Mouse (Mus musculus): ENCODE measurements around the gene 2310022B05Rik. TPM values are rescaled to one million over a fixed set of nuclear protein-coding genes. Genes with fewer than 3 reads are reported as not detected.

2310022B05Rik gene
- polyA plus RNA-seq (2016; fragmentation: Nextera tagmentation; extraction: Ambion mirVana) = 49.1 and 52.5 TPM in 2 replicates

DNA sequence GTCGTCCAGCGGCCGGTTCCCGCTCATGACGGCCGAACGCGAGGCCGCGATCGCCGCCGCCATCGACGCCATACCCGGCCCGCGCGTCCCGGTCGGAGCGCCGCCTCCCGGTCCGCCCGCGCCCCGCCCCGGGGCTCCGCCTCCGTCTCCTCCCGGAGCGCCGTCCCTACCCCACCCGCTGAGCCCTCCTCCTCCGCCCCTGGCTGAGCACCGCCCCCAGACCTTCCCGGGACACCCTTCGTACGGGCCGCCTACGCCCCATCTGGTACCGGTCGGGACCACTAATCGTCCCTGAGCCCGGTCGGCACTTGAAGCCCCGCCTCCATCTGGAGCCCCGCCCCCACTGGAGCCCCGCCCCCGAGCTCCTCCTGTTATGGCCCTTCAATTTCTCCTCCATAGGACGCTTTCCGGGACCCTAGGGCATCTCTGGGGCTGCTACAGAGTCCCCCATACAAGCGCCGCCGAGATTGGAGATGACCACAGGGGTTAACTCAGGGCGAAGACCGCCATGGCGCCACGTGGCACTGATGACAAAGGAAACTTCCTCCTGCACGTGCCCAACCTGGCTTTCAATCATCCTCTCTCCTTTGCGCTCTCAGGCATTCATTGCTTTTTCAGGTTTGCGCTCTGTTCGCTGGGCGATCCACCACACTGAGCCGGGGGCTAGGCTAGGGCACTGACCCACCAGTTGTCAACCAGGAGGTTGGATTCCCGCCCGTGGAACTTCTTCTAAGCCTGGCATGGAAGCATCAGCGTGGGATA lies at the start of gene 2310022B05Rik:
Gene 2310022B05Rik (minus strand): TSS at position 258 of the 762 bp plus-strand sequence.
- Histone ChIP-seq H3K27me3 (replicated peaks) (no peaks in the 10 kb centered on the region), H3K36me3 (no peaks in the 10 kb centered on the region), H3K9me3 (replicated peaks) (no peaks in the 10 kb centered on the region), H3K27ac (ENCODE audit: poor library complexity, severe bottlenecking) (peak within 1 kb of the TSS; percentile 92), H3K4me2 (peak within 1 kb of the TSS; percentile 79), H3K9ac (peak within 1 kb of the TSS; percentile 98), H3K4me1 (replicated peaks) (peaks cover 34% of the 10 kb centered on the region), H3K4me3 (peak within 1 kb of the TSS; percentile 96)
- 2% methylated on average over 69 of the region's 69 CpGs for WGBS
- peak; percentile 91 for ATAC-seq (ENCODE audit: insufficient number of reproducible peaks, low FRiP score)

DNA sequence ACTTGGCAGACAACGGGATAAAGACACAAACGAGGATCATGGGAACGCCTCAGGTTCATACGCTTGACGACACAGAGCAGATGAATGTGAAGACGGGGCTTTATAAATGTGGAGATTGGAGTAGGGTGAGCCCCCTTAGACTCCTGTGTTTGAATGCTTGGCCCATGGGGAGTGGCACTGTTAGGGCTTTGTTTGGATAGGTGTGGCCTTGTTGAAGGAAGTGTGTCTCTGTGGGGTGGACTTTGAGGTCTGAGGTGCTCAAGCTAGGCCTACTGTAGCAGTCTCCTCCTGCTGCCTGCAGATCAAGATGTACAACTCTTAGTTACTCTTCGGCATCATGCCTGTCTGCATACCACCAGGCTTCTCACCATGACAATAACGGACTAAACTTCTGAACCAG lies 42.7 kb upstream of the 2310022B05Rik start:
- Histone ChIP-seq H3K27me3 (replicated peaks) (no peaks in the 10 kb centered on the region), H3K9me3 (replicated peaks) (no peaks in the 10 kb centered on the region), H3K36me3 (peaks cover 55% of the 10 kb centered on the region), H3K4me2 (no peak overlapping the region), H3K27ac (ENCODE audit: poor library complexity, severe bottlenecking) (no peak overlapping the region), H3K4me3 (no peak overlapping the region), H3K9ac (no peak overlapping the region), H3K4me1 (replicated peaks) (no peaks in the 10 kb centered on the region)
- 92% methylated on average over 8 of the region's 8 CpGs for WGBS
- no peak for ATAC-seq (ENCODE audit: insufficient number of reproducible peaks, low FRiP score)

DNA sequence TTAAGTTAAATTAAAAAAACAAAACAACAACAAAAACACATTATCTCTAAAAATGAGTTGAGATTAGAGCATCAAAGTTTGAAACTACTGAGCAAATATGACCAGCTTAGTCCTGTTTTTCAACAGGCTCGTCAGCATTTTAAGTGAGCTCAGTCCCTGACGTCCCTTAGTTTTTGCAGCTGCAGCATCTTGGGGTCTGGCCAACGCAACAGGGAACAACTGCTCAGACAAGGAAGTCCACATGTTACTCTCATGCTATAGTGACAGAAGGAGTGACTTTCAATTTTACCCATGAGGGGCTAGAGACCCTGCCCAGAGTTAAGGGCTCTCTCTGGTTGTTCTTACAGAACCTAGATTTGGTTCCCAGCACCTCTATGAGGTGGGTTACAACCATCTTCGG lies 41.2 kb upstream of the 2310022B05Rik start:
- H3K4me2 ChIP-seq = no peak overlapping the region
- H3K9me3 ChIP-seq (replicated peaks) = no peaks in the 10 kb centered on the region
- peaks cover 58% of the 10 kb centered on the region for H3K36me3 ChIP-seq
- no peak overlapping the region for H3K27ac ChIP-seq (ENCODE audit: poor library complexity, severe bottlenecking)
- ATAC-seq (ENCODE audit: insufficient number of reproducible peaks, low FRiP score) = no peak
- H3K4me3 ChIP-seq = no peak overlapping the region
- no peaks in the 10 kb centered on the region for H3K4me1 ChIP-seq (replicated peaks)
- WGBS = 79% methylated on average over 4 of the region's 4 CpGs
- no peaks in the 10 kb centered on the region for H3K27me3 ChIP-seq (replicated peaks)
- no peak overlapping the region for H3K9ac ChIP-seq

- Histone ChIP-seq H3K9ac (no peak overlapping the region), H3K27ac (ENCODE audit: poor library complexity, severe bottlenecking) (no peak overlapping the region), H3K27me3 (replicated peaks) (no peaks in the 10 kb centered on the region), H3K4me2 (no peak overlapping the region), H3K4me1 (replicated peaks) (no peaks in the 10 kb centered on the region), H3K4me3 (no peak overlapping the region), H3K36me3 (peaks cover 57% of the 10 kb centered on the region), H3K9me3 (replicated peaks) (no peaks in the 10 kb centered on the region)
- 65% methylated on average over 4 of the region's 4 CpGs for WGBS
- no peak for ATAC-seq (ENCODE audit: insufficient number of reproducible peaks, low FRiP score)
These were observed 40.4 kb upstream of the 2310022B05Rik start for GRCm38 (mm10) chr8:124703526-124703925.

GRCm38 (mm10) chr8:124702183-124702582 lies 39.0 kb upstream of the 2310022B05Rik start:
- ATAC-seq (ENCODE audit: insufficient number of reproducible peaks, low FRiP score) = no peak
- 80% methylated on average over 3 of the region's 3 CpGs for WGBS
- Histone ChIP-seq H3K4me3 (no peak overlapping the region), H3K9ac (no peak overlapping the region), H3K27me3 (replicated peaks) (no peaks in the 10 kb centered on the region), H3K4me2 (no peak overlapping the region), H3K27ac (ENCODE audit: poor library complexity, severe bottlenecking) (no peak overlapping the region), H3K36me3 (peaks cover 70% of the 10 kb centered on the region), H3K4me1 (replicated peaks) (no peaks in the 10 kb centered on the region), H3K9me3 (replicated peaks) (no peaks in the 10 kb centered on the region)

- WGBS = 77% methylated on average over 9 of the region's 9 CpGs
- Histone ChIP-seq H3K9me3 (replicated peaks) (no peaks in the 10 kb centered on the region), H3K4me2 (no peak overlapping the region), H3K9ac (no peak overlapping the region), H3K4me3 (no peak overlapping the region), H3K4me1 (replicated peaks) (no peaks in the 10 kb centered on the region), H3K27me3 (replicated peaks) (no peaks in the 10 kb centered on the region), H3K36me3 (peaks cover 64% of the 10 kb centered on the region), H3K27ac (ENCODE audit: poor library complexity, severe bottlenecking) (no peak overlapping the region)
- ATAC-seq (ENCODE audit: insufficient number of reproducible peaks, low FRiP score) = no peak
These were observed 37.9 kb upstream of the 2310022B05Rik start for GRCm38 (mm10) chr8:124701023-124701422.

GRCm38 (mm10) chr8:124700271-124700670 lies 37.1 kb upstream of the 2310022B05Rik start:
- H3K4me2 ChIP-seq = no peak overlapping the region
- no peak overlapping the region for H3K27ac ChIP-seq (ENCODE audit: poor library complexity, severe bottlenecking)
- H3K9ac ChIP-seq = no peak overlapping the region
- H3K27me3 ChIP-seq (replicated peaks) = no peaks in the 10 kb centered on the region
- peaks cover 60% of the 10 kb centered on the region for H3K36me3 ChIP-seq
- no peaks in the 10 kb centered on the region for H3K9me3 ChIP-seq (replicated peaks)
- no peak for ATAC-seq (ENCODE audit: insufficient number of reproducible peaks, low FRiP score)
- H3K4me3 ChIP-seq = no peak overlapping the region
- 81% methylated on average over 5 of the region's 5 CpGs for WGBS
- no peaks in the 10 kb centered on the region for H3K4me1 ChIP-seq (replicated peaks)

DNA sequence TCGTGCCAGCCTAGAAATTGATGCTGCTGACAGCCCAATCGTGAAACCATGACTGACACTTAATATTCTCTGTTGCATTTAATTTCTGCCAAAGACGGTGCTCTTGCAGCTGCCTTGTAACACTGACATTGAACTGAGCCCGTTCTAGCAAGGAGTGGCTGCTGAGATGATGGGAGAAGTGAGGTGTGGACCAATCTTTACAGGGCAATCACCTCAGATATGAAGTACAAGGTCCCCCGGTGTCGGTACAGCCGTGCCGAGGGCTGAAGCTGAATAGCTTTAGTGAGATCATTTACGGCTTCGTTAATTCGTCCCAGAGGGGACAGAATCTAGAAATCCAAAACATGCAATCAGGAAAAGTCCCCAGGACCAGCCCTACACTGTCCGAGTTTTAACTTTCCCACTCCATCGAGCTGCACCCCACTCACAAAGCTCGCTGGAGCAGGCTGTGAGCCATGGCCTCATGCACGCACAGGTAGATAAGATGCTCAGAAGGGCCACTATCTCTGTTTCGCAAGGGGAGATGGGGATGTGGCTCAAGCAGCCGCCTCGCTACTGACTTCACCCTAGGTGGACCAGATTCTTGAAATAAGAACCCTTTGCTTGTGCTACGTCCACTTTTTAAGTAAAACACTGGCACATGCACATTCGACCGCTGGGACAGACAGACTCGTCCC lies 32.4 kb upstream of the 2310022B05Rik start:
- no peak for ATAC-seq (ENCODE audit: insufficient number of reproducible peaks, low FRiP score)
- no peaks in the 10 kb centered on the region for H3K4me1 ChIP-seq (replicated peaks)
- no peak overlapping the region for H3K27ac ChIP-seq (ENCODE audit: poor library complexity, severe bottlenecking)
- no peak overlapping the region for H3K4me3 ChIP-seq
- WGBS = 90% methylated on average over 22 of the region's 22 CpGs
- H3K36me3 ChIP-seq = peaks cover 68% of the 10 kb centered on the region
- H3K9ac ChIP-seq = no peak overlapping the region
- no peaks in the 10 kb centered on the region for H3K27me3 ChIP-seq (replicated peaks)
- no peaks in the 10 kb centered on the region for H3K9me3 ChIP-seq (replicated peaks)
- no peak overlapping the region for H3K4me2 ChIP-seq

DNA sequence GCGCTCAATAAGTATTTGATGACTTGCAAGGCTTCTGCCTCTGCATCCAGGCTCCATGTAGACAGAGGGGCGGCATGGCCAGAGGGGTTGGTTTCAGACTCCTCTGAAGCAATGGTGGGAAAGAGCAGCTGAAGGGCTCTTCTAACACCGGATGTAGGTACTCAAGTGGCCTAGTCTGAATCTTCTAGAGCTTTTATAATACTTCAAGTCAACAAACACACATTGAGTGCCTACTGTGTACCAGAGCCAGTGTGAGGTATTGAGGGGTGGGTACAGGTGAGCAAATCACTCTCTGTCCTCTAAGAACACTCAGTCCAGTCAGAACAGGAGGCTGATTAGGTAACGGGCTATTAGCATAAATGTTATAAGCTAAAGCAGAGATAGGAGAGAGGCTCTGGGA lies 28.5 kb upstream of the 2310022B05Rik start:
- Histone ChIP-seq H3K9ac (no peak overlapping the region), H3K9me3 (replicated peaks) (no peaks in the 10 kb centered on the region), H3K4me3 (no peak overlapping the region), H3K27ac (ENCODE audit: poor library complexity, severe bottlenecking) (no peak overlapping the region), H3K4me2 (no peak overlapping the region), H3K4me1 (replicated peaks) (no peaks in the 10 kb centered on the region), H3K36me3 (peaks cover 46% of the 10 kb centered on the region), H3K27me3 (replicated peaks) (no peaks in the 10 kb centered on the region)
- WGBS = 94% methylated on average over 4 of the region's 4 CpGs
- ATAC-seq (ENCODE audit: insufficient number of reproducible peaks, low FRiP score) = no peak

DNA sequence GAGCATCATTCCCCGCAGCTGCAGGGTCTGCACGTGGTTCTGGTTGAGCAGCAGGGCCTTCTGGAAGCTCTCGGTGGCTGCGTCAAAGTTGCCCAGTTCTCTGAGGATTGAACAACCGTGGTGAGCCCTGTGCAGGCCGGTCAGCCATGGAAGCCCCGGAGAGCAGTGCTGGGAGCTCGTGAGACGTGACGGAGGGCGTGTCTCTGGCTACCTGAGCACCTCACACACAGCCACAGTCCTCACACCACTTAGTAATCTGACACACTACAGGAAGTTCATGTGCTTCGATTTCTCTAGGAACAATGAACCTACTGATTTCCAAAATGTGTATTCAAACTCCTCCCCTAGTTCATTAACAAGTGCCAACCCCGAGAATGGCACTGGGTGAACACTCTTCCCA lies 25.7 kb upstream of the 2310022B05Rik start:
- Histone ChIP-seq H3K36me3 (peaks cover 54% of the 10 kb centered on the region), H3K9ac (no peak overlapping the region), H3K27me3 (replicated peaks) (no peaks in the 10 kb centered on the region), H3K9me3 (replicated peaks) (no peaks in the 10 kb centered on the region), H3K4me3 (no peak overlapping the region), H3K4me2 (no peak overlapping the region), H3K4me1 (replicated peaks) (no peaks in the 10 kb centered on the region), H3K27ac (ENCODE audit: poor library complexity, severe bottlenecking) (no peak overlapping the region)
- WGBS = 91% methylated on average over 13 of the region's 13 CpGs
- no peak for ATAC-seq (ENCODE audit: insufficient number of reproducible peaks, low FRiP score)

DNA sequence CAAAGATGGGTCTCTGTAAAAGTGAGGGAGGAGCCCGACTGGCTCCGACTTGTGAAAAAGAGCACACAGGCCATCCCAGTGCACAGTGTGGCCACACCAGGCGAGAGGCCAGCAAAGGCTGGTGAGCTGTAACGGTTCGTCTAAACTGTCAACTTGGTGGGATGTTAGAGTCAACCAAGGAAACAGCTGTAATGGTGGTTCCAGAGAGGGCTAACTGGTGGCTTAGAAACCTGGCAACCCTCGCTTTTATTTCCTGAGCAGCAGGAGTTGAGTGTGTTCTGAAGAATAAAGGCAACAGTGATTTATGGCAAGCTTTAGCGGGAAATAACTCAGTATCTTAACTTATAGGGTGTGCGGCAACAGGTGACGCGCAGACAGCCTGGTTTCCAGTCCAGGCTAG lies 19.0 kb upstream of the 2310022B05Rik start:
- no peak overlapping the region for H3K9ac ChIP-seq
- H3K27ac ChIP-seq (ENCODE audit: poor library complexity, severe bottlenecking) = no peak overlapping the region
- no peaks in the 10 kb centered on the region for H3K9me3 ChIP-seq (replicated peaks)
- no peak for ATAC-seq (ENCODE audit: insufficient number of reproducible peaks, low FRiP score)
- H3K27me3 ChIP-seq (replicated peaks) = no peaks in the 10 kb centered on the region
- no peak overlapping the region for H3K4me2 ChIP-seq
- WGBS = 93% methylated on average over 10 of the region's 10 CpGs
- H3K4me3 ChIP-seq = no peak overlapping the region
- H3K36me3 ChIP-seq = peaks cover 75% of the 10 kb centered on the region
- H3K4me1 ChIP-seq (replicated peaks) = peaks cover 2% of the 10 kb centered on the region; the same call in 1 of the 2 replicates
